Mouse (Mus musculus): Measurements from ENCODE around the gene Tmc3.

The Tmc3 gene

DNA sequence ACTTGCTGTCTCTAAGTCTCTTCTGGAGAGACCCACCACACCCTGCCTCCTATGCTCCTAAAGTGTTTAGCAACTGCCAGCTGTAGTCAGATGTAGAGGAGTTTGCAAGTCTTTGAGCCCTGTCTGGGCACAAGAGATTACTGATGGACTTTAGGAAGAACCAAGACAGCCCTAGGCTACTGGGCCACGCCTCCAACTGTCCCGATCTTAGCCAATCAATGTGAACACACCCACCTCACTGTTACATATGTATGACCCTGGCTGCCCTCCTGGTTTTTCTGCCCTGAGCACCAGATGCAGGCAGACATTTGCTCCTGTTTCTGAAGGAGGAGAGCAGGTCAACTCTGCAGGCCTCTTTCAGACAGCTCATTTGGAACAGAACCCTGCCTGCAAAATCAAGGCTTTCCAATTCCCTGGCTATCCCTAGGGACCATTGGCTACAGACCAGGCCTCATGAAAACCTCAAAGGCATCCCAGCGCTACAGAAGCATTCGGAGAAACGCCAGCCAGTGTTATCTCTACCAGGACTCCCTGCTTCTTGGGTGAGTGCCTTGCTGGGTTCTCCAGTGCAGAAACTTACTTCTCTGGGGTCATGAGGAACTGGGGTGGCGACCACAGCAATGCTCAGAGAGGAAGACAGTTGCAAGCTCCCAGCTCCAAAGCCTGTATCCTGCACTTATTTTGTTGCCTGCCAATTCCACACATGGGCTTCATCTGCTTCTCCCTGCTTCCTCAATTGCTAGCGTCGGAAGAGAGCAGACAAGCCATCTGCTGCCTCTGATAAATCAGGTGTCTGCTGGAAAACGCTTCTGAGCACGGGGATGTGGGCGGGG lies at the start of gene Tmc3:
TSS of gene Tmc3 (plus strand) at position 289 of the 833 bp plus-strand sequence.
- peak; percentile 15 to 60 for DNase-seq (ENCODE audit: low spot score in 2 of 2)

DNA sequence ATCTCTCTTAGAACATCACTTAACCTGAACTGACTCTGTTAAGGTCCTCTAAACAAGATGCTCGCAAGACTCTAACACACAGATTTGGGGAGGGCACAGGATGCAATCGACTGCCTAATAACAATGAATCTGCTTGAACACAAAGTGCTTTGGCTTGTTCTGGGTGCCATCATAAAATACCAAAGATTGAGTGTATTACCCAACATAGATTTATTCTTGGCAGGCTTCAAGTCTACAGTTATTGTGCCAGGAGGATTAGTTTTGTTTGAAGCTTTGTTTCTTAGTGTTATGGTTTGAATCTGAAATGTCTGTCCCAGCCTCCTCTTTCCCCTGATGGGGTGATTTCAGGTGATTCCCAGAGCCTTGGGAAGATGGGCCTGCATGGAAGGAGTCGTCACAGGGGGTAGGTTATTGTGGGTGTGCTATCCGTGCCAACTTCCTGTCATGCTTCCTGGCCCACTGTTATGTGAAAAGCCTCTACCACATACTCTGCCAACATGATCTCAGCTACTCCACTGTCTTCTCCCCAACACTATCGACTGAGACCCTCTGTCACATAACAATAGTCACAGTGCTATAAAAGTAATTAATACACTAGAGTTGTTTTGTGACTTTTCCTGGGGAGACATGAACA lies 43.1 kb upstream of the Tmc3 start:
- no peak for DNase-seq (ENCODE audit: low spot score in 2 of 2)

DNA sequence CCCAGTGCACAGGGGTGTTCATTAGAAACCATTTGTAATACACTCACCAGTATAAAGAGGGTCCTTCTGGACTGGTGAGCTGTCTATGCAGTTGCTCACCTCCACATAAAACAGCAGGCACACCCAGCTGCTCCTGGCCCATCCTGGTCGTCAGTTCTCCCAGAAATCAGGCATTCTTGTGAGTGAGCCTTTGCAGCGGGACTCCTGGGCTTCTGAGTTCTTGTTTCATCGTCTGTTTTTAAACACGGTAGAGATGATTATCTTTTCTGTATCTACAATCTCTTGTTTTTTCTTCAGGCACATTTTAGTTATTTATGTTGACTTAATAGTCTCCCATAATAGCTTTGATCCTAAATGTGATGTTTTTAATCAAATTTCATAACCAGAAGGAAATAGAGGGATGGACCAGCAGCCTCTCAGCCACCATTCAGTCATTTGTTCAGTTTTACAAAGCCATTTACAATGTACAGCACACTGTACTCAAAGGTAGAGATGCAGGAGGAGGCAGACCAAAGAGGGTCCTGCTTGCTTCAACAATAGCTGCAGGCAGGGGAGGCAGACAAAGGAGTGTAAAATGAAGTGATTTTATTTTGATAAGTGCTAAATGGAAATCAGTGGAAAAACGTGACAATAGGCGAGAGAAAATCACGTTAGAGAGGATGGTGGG lies 35.9 kb upstream of the Tmc3 start:
- no peak for DNase-seq (ENCODE audit: low spot score in 2 of 2)

DNA sequence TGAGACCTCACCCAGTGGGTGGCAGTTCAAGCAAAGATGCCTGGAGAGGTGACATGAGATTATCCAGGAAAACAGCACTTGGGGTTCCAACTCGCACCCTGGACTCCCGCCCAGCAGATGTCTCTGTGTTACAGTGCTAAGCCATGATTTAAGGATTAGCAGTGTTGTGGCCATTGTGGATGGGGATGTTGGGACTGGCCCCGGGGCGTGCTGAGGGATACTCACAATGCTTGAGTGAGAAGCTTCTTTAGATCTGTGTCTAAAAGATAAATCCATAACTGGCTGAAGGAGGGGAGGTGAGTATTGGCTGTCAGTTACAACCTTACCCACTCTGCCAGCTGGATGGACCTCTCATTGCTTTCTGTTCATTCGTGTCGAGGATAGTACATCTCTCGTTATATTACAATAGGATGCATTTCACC lies 35.4 kb upstream of the Tmc3 start:
- DNase-seq (ENCODE audit: low spot score in 2 of 2) = no peak

DNA sequence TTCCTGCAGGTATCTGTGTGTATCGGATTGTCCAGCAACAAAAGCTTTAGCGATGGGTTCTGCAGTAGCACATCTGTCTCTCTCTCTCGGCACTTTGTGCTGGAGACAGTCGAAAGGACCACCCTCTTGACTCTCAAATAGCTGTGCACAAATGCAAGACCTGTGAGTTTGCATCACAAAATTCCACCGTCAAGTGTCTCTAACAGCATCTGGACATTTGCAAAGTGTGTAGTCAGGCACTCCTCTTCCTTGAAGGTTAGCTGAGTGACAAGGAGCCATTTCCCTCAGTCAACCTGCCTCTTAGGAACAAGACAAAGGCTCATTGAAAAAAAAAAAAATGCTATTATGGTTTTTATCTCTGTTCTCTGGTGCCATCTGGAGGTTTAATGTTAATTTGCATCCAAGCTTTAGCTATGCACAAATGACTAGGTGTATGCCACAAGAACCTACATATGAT lies 34.7 kb upstream of the Tmc3 start:
- DNase-seq (ENCODE audit: low spot score in 2 of 2) = peak in 1 of 2 experiments; percentile 43

DNA sequence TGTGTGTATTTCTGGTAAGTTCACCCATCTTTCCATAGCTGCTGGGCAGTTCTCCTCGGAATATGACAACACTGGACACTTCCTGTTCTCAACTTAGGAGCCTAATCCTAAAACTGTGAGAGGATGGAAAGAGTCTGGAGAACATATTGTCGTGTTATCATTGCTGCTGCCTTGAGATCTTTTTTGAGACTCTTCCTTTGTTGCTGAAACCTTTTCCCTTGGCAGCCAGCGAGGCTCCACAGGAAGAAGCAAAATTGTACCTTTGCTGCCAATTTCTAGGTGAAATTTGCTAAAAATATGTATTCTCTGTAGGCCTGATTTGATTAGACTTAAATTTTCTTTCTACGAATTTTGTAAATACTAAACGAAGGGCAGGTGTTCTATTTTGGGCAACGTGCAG lies 30.2 kb upstream of the Tmc3 start:
- no peak for DNase-seq (ENCODE audit: low spot score in 2 of 2)

DNA sequence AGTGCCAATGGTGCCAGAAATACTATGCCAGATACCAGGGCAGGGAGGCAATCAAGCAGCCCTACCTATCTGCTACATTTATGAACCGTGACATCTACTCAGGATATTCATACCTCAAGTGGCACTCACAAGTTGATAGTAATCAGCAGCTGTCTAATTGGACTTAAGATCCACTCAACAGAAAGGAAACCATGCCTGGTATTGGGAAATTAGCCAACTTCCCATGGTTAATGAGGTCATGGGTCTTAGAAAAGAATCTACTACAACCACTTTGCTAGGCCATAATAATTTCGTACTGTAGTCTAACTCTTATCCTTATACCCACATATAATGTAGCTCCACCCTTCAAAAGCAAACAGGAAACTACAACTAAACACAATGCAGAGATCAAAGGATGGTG lies 28.2 kb upstream of the Tmc3 start:
- DNase-seq (ENCODE audit: low spot score in 2 of 2) = no peak

DNA sequence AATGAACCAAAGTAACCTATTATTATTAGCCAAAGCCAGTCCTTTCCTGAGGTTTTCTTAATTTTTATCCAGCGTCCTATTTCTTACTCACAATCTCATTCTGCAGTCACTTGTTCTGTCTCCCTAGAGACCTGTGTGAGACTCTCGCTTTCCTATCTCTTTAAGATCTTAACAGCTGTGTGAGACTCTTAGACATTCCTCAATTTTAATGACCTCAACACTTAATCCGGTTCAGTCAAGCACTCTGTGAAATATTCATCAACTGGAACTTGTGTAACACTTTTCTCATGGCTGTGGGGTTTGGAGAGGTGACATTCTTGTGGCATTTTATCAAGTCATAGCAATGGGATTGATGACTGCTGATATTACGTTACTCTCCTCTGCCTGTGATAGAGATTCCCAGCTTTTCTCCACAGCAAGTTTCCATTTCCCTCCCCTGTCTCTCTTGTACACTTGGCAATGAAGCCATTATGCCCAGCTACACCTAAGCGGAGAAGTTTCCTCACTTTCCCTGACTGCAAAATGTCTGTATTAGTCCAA lies 25.9 kb upstream of the Tmc3 start:
- DNase-seq (ENCODE audit: low spot score in 2 of 2) = no peak

DNA sequence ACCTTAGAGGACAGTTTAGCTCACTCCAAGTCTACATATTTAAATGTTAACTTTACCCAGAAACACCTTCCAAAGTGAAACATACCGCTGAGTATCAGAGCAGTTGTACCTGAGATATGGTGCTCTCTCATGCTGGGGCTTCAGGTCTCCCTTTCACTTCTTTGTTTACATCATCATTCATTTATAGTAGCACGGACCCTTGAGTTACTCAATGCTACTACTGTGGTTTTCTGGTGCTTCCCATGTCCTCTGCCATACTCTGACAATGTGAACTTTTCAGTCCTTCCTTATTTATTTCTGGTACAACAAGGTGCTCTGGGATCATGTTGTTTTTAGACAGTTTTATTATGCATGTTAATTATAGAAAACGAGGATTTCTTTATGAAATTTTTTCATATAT lies 25.2 kb upstream of the Tmc3 start:
- no peak for DNase-seq (ENCODE audit: low spot score in 2 of 2)

DNA sequence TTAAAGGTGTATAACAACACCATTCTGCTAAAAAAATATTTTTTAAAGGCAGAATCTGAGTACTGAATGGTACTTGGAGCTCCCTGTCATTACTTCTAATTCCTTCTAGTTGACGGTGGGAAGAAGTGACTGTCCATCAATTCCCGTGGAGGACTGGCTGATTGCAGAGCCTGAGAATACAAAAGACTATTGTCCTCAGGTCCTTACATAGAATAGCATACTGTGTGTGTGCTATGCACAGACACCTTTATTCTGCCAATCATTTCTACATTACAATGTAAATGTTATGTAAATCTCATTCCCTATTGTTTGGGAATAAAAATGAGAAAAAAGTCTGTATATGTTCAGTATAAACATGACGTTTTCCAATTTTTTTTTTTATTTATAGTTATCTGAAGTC lies 22.9 kb upstream of the Tmc3 start:
- DNase-seq (ENCODE audit: low spot score in 2 of 2) = no peak

DNA sequence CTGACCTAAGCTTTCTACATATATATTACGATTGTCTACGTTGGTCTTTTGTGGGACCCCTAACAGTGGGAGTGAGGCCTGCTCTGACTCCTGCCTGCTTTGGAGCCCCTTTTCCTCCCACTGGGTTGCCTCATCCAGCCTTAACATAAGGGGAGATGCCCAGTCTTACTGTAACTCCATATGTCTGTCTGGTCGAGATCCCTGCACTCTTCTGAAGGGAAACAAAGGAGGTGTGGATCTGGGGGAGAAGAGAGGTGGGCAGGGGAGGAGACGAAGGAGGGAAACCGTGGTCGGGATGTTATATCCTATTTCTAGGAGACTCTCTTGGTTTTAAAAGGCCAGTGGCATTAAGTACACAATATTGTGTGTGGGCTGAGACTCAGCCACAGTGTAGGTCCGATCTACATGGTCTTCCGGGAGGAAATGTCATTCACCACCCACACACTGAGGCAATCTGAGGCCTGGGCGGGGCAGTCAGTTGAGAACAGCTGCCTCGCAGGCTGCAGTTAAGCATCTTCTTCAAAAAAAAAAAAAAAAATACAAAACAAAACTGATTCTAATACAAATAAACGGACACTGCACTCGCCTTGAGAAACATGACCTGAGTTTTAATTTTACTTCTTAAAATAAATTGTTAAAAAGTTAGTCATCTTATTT lies 20.0 kb upstream of the Tmc3 start:
- no peak for DNase-seq (ENCODE audit: low spot score in 2 of 2)

DNA sequence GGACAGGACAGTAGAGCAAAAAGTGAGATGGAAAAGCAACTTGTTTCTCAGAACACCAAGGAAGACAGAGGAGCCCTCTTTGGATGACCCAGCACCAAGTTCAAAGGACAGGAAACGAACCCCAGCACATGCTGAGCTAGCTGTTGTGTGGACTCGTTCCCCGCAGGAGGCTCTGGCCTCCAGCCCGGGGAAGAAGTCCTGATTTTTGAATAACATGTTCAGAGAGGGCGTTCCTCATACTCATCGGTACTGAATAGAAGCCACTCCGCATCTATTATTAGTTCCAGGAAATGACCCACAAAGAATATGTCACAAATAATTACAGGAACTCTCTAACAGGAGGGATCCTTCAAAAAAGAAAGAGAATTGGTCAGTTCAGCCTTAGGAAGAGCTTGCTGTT lies 18.8 kb upstream of the Tmc3 start:
- DNase-seq (ENCODE audit: low spot score in 2 of 2) = no peak

DNA sequence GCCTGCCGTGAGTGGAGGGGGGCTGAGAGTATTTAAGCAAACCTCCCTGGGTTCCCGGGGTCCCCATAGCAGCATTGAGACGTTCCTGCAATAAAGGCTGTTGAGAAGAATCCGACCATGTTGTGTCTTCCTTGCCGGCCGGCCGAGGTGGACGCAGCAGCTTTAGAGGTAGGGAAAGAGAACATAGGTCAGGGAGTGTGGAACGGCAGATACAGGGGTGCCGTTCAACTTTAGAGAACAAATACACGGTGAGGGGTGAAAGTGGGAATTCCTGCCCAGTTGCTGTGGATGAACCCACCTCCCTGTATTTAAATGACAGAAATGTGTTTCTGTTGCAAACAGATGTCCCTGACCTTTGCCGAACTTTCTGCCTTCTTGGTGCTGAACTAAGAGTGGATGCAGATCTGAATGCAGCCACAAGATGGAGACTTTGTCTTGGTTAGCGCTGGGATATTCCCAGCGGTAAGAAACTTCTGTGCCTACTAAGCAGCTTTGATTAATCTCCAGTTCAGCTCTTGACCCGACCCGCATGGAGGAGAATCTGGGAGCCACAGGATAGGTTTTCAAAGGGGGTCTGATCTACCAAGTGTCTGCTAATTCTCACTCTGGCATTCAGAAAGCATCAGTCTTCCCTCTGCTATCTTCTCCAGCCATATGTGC lies 16.8 kb upstream of the Tmc3 start:
- DNase-seq (ENCODE audit: low spot score in 2 of 2) = peak in 1 of 2 experiments; percentile 42

DNA sequence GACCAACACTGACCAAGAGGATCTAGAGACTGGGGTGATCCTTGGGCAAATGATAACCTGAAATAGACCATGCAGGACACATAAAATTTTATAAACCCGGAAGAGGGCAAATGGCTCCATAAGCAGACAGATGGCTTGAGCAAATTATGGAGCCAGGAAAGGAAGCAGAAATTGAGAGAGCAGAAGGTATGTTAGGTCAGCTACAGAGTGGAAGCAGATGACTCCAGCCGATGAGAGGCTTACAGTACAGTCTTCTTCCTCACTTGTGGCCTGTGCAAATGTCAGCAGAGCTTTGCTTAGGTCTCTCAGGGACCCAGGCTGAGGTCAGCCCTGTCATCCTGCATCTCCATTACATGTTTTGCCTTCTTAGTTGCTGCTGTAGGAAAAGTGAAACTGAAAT lies 15.9 kb upstream of the Tmc3 start:
- DNase-seq (ENCODE audit: low spot score in 2 of 2) = no peak

DNA sequence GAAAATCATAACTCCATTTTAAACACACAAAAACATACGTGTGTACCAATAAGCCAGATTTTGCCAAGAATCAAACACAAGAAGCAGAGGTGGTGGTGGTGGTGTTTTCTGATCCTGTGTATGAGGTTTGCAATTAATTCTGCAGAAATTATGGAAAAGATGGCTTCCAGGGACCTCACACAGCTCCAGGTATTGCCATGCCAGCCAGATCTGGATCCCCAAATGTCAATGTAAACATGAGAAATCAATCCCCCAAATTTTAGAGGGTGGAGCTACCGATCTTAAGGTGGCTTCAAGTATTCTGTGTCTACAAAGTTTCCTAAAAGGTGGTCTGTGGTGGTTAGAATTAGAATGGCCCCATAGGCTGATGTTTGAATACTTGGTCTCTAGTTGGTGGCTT lies 15.3 kb upstream of the Tmc3 start:
- no peak for DNase-seq (ENCODE audit: low spot score in 2 of 2)

DNA sequence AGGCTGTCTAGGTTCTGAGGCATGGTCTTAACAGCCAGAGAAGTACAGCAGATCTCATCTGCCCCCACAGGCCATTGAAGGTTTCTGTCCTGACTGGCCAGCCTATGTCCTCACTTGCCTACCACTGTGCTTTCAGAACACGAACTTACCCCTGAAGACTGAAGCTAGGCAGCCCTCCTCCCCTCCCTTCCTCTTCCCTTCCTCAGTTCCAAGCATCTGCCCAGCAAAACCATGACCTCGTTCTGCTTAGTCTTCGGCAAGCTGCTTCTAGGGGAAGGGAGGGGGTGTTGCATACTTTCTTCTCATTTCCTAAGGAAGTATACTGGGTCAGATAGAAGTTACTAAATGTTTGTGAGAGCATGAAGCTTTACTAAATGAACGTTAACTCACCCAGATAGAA lies 13.7 kb upstream of the Tmc3 start:
- no peak for DNase-seq (ENCODE audit: low spot score in 2 of 2)

DNA sequence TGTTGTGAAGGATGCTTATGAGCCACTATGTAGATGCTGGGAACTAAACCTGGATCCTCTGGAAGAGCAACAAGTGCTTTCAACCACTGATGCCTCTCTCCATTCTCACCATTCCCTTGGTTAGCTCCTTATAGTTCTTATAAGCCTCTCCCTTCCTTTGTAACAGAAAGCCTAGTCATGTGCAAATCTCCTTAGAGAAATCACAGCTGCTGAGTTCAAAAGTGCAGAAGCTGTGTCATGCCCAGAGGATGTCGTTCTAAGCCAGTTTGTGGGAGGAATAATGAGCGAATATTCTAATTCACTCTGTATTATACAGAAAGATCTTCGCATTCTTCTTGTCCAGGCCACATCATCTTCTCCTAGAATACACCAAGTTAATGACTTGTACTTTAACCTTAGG lies 12.8 kb upstream of the Tmc3 start:
- no peak for DNase-seq (ENCODE audit: low spot score in 2 of 2)

DNA sequence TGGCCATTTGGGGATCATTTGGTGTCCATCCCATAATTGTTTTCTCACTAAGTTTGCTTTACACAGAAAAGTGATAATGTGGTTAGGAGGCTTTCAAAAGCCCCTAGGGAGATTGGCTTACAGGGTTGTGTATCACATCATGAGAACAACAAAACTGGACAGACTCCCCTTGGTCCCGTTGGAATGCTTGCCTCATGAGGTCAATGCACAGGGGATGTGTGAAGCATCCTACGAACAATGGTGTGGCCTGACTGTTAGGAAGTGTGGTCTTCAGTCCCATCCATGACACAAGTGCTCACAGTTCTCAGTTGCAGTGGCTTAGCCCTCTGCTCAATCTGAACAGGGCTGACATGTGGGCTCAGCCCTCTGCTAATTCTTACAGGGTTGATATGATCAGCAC lies 12.3 kb upstream of the Tmc3 start:
- DNase-seq (ENCODE audit: low spot score in 2 of 2) = no peak

DNA sequence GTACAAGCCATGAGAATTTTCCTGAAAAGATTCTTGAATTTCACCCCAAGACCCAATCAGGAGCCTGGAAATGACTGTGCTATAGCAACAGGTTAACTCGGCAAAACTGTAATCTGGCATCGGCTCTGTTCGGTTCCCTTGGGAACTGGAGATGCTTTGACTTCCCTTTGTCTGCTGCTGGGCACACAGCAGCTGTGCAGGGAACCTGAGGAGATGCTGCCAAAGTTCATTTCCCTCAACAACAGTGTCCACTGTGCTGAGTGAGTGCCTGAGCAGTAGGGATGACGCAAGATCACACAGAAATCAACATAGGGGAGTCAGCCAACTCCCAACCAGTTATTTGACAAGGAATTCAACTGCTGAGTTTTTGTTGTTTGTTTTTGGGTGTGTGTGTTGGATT lies 3.8 kb upstream of the Tmc3 start:
- no peak for DNase-seq (ENCODE audit: low spot score in 2 of 2)

DNA sequence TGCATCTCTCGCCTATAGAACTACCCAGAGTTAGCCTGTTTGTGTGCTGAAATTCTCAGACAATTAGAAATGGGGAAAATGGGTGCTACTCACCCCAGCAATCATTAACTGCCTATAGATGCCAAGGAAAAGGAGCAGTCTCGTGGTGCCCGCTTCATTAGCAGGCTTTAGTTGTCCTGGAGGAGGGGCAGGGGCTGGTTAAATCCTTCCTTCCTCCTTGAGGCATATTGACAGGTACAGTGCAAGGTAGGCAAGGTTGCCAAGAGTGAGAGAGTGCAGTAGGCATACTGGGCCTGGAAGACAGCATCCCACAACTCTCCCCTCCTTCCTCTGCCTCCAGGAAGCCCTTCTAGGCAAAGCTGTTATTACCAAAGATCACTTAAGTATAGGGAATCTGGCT lies 9.3 kb downstream of the Tmc3 start:
- no peak for DNase-seq (ENCODE audit: low spot score in 2 of 2)

DNA sequence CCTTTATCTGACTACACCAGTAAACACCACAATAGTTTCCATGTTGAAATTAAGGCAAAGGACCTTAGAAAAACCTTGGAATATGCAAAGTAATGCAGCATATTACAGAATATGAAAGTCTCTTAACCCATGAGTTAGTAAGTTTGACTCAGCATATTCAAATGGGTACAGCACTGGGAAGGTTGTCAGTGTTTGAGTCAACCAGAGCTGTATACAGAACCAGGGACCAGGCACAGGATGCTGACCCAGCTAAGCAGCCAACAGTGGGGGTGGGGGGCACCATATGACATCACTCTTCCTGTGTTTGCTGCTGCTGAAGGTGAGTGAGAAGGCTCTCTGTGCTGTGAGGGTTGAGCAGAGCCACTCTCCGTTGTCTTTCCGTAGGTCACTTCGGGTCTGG lies 12.3 kb downstream of the Tmc3 start:
- no peak for DNase-seq (ENCODE audit: low spot score in 2 of 2)

All from left cerebral cortex, adult 9 months (tissue).